Mouse (Mus musculus) testis, postnatal 14 days (tissue): ENCODE results near the gene Sacs.

Source experiments
- DNase-seq: peaks from one replicate; pipeline ENCODE4 v3.0.0; 2021; ENCODE audit warnings: low spot score

Gene Sacs

GRCm38 (mm10) chr14:61161367-61162334 lies 23.4 kb downstream of the Sacs start:
- DNase-seq, result no peak

GRCm38 (mm10) chr14:61164461-61164860 lies 26.2 kb downstream of the Sacs start:
- no peak for DNase-seq

GRCm38 (mm10) chr14:61165929-61166328 lies 27.7 kb downstream of the Sacs start:
- no peak for DNase-seq

GRCm38 (mm10) chr14:61171261-61171970 lies 33.2 kb downstream of the Sacs start:
- no peak for DNase-seq

DNA sequence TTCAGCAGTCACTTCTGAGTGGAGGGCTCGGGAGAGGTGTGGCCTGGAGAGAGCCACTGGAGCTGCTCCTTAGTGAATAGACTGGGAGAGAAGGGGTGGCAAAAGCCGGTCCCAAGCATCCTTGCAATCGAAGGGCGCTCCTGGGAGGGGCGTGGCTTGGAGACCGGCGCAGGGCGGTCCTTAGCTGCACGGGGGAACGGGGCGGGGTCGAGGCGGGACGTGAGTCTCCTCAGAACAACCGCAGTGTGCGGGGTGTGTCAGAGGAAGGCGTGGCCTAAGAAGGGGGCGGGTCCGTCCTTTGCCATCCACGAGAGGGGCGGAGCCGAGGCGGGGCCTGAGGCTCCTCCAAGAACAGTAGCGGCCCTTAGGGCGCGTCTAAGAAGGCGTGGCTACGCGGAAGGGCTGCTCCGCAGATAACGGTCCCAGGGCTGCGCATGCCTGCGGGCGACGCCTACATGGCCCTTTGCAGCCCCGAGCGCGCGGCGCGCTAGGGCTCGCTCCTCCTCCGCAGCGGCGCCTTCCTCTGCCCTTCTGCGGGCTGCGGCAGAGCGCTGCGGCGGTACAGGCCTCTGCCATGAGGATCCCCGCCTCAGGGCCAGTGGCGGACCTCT lies 34.4 kb downstream of the Sacs start:
- DNase-seq, result peak; percentile 99

GRCm38 (mm10) chr14:61173229-61173628 lies 35.0 kb downstream of the Sacs start:
- no peak for DNase-seq

DNA sequence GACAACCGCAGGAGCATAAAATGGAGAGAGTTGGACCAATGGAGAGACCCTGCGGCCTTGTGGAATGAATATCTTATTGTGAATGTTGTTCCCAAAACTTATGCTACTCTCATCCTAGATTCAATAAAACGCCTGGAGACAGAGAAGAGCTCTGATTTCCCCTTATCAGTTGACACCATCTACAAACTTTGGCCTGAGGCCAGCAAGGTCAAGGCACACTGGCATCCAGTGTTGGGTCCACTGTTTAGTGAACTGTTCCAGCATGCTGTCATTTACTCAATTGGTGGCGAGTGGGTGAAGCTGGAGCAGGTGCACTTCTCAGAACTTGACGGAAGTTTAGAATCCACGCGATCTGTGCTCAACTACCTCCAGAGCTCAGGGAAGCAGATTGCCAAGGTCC lies 53.6 kb downstream of the Sacs start:
- DNase-seq, result no peak

- DNase-seq, result no peak
Measured at GRCm38 (mm10) chr14:61192326-61192725, 54.1 kb downstream of the Sacs start.

GRCm38 (mm10) chr14:61194416-61194815 lies 56.2 kb downstream of the Sacs start:
- no peak for DNase-seq

DNA sequence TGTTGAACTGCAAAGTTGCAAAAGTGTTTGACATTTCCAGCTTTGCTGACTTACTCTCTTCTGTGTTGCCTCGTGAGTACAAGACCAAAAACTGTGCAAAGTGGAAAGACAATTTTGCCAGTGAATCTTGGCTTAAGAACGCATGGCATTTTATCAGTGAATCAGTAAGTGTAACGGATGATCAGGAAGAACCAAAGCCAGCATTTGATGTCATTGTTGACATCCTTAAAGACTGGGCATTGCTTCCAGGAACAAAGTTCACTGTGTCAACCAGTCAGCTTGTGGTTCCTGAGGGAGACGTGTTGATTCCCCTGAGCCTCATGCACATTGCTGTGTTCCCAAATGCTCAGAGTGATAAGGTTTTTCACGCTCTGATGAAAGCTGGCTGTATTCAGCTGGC lies 71.9 kb downstream of the Sacs start:
- DNase-seq, result no peak

DNA sequence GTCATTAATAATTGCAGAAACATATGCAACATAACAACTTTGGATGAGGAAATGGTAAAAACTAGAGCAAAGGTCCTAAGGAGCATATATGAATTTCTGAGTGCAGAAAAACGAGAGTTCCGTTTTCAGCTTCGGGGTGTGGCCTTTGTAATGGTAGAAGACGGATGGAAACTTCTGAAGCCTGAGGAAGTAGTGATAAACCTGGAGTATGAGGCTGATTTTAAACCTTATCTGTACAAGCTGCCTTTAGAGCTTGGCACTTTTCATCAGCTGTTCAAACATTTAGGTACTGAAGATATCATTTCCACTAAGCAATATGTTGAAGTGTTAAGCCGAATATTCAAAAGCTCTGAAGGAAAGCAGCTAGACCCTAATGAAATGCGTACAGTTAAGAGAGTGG lies 73.5 kb downstream of the Sacs start:
- DNase-seq, result no peak

GRCm38 (mm10) chr14:61221166-61221565 lies 82.9 kb downstream of the Sacs start:
- DNase-seq, result no peak

DNA sequence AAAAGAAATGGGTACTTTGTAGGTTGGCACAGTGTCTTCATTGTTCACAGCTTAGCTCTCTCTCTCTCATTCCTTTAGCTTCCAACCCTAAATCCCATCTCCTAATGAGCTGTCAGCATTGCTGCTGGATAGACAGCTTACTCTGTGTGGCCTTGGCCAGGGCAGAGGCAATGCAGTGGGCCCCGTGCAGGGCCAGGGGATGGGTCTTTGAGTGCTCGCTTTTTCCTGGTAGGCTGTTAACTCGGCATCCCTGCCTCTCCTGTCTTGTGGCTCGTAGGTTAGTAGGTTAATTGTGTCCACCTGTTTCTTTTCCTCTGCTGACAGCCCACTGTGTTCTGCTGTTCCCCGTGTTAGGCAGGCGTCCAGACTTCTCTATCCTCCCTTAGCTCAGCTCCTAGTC lies 84.2 kb downstream of the Sacs start:
- DNase-seq, result no peak

DNA sequence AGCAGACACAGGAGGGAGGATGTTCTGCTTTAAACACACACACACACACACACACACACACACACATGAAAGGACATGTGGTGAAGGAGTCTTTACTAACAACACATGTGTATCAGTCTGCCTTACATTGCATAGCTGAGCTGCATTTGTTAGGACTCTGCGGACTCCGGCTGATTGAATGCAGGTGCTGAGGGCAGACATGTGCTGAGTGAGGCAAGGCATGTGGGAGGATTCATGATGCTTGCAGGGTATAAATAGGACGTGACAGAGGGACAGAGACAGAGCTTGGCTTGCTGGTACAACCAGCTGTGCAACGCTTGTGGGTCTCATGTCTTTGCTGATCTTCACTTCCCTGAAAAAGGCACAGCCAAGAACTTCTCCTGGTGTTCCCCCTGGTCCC lies 85.5 kb downstream of the Sacs start:
- no peak for DNase-seq

GRCm38 (mm10) chr14:61224387-61225077 lies 86.3 kb downstream of the Sacs start:
- DNase-seq, result no peak

- no peak for DNase-seq
Measured at GRCm38 (mm10) chr14:61226151-61226550, 87.9 kb downstream of the Sacs start.

DNA sequence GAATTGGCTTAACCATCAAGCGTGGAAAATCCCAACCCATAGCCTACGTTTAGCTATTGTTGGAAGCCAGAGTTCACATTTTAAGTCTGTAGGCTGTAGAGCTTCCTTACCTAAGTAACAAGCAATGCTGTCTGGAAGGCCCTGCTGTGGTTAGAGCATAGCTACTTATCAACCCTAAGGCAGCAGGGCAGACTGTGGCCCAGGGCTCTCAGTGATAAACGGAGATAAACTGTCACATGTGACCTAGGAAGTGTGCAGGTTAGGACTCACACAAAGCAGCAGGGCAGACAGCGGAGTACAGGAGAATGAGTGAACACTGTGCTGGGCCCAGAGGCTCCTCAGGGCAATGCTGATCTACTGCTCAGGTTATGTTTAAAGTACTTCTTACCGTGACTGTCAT lies 91.5 kb downstream of the Sacs start:
- DNase-seq, result no peak

- no peak for DNase-seq
Measured at GRCm38 (mm10) chr14:61230179-61230578, 91.9 kb downstream of the Sacs start.

DNA sequence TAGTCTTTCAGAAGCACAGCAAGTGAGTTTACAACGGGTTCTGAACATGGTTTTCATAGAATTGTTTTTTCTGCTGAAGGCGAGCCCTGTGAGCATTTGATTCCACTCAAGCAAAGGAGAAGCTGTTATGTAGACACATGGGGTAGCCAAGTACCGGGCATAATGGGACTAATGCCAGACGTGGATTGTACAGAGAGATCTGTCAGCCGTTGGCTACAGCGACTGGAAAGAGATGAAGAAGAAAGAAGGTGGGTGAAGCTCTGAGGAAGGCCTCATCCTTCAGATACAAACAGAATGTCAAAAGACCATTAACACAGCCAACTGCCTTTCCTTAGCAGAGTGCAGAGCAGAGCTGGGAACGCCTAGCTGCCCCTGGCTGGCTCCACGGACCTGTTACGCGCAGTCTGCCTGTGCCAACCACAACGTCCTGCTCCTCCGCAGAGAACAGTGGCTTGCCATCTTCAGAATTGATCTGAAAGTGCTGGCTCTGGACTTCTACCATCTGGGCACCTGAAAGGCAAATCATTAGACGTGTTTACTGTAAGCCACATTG lies 93.8 kb downstream of the Sacs start:
- DNase-seq, result no peak

DNA sequence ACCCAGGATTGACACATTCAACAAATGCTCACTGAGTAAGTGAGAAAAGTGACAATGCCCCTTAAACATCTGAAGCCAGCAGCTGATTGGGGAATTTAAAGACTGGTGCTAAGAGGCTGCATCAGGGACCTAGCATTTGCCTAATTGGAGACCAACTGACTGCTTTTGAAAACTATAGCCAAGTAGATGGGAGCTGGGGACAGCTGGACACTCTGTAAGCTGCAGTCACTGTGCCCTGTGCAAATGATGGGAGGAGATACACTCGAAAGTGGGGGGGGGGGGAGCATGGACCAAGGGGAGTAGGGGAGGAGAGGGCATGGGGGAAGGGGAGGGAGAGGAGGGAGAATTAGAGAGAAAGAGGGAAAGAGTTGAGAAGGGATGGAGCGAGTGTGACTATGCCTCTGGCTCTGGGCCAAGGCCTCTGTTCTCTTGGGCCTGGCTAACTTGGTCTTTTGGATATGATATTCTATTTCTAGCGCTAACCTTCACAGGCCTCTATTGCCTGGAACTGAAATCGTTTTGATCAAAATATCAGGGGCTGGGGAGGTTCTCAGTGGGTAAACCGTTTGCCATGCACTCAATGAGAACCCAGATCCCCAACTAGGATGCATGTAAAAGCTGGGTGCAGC lies 97.7 kb downstream of the Sacs start:
- DNase-seq, result no peak

GRCm38 (mm10) chr14:61237101-61237654 lies 98.9 kb downstream of the Sacs start:
- no peak for DNase-seq
